Mouse (Mus musculus): ENCODE results near the gene Got1.

GRCm38 (mm10) chr19:43513874-43514273, 10.5 kb downstream of the Got1 start:
- TF ChIP-seq EP300 (IDR thresholded peaks at IDR 0.05; ENCODE audit: insufficient read depth, low read depth, low read length) (no peak), POLR2A (IDR thresholded peaks at IDR 0.05; ENCODE audit: insufficient read depth, low read length) (no peak), CTCF (IDR thresholded peaks at IDR 0.05; ENCODE audit: low read depth, low read length) (no peak)
